Mouse (Mus musculus) WW6 (cell line): Measurements from ENCODE around the gene Chpf.

ENCODE experiments used
- DNase-seq: peaks from one replicate; pipeline ENCODE4 v3.0.0-alpha.2; 2013; ENCODE audit warnings: low read depth, low spot score

Gene Chpf

DNA sequence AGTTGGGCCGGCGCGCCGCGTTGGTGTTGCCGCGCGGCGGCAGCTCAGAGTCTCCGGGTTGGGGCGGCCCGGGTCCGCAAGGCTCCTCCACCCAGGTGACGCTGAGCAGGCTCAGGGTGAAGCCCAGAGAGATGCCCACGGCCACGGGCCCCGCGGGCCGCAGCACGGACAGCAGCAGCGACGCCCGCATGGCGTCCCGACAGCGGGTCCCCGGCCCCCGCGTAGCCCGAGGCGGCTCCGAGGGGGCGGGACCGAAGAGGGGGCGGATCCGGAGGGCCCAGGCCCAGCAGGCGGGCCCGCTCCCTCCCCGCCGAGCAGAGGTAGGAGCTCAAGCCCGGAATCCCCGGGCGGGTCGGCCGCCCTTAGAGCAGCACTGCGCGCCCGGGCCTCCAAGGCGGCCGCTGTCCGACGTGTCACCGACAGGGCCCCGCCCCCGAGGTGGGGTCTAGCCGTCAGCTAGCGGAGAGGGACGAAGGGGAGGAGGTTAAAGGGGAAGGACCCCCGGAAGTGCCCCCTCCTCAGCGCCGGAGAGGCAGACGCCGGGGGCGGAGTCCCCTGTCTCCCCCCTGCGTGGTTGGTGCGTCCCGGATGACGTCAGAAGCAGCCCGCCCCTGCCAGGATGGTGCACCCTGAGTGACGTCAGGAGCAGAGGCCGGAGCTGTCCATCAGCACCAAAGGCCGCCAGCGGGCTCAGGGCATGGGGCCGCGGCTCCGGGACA lies at the start of gene Chpf, which contains the start of gene Tmem198:
Gene Chpf (minus strand): TSS at position 392 of the 719 bp plus-strand sequence.
Gene Tmem198 (plus strand): TSS at position 617 of the 719 bp plus-strand sequence.
- DNase-seq, result peak; percentile 91

DNA sequence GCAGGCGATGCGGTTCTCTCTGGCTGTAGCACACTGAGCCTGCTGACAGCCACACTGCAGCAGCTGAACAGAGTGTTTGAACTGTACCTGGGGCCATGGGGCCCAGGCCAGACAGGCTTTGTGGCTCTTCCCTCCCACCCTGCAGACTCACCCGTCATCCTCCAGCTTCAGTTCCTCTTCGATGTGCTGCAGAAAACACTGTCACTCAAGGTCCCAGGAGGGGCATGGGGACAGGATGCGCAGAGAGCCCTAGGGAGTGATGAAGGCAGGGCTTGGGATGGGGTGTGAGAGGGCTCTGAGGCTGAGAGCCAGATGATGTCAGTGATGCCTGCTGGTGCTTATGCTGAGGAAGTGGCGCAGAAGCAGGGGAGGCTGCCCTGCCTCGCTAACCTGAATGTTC lies 45.6 kb upstream of the Chpf start:
- no peak for DNase-seq

DNA sequence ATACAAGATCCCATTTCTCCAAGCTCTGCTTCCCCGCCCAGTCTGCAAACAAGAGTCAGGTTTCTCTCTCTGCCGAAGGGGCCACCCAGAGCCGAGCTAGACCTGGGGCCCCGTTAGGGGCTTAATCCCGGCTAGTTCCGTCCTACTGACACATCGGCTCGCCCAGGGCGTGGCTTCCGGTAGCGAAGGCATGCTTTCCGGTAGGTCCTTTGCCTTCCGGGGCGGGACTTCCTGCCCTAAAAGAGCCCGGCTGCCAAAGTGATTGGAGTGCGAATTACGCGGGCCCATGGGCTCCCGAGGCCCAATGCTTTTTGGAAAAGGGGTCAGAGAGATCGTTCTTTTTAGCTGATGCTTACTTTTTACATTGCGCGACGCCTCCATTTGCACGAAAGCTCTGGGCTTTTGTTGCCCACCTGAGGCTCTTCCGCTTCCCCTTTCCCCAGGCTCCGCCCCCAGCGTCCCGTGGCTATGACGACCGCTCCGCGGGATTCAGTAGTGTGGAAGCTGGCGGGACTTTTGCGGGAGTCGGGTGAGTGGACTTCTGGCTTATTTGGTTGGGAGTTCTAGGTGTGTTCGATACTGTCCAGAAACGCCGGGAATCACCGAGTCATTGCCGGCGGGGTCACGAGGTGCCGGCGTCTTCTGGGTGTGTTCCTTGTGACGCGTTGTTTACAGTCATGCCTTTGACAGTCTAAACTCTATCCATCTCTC lies 42.4 kb upstream of the Chpf start, which contains the start of gene Stk11ip:
Gene Stk11ip (plus strand): TSS at position 209 of the 711 bp plus-strand sequence.
- DNase-seq, result peak; percentile 74

DNA sequence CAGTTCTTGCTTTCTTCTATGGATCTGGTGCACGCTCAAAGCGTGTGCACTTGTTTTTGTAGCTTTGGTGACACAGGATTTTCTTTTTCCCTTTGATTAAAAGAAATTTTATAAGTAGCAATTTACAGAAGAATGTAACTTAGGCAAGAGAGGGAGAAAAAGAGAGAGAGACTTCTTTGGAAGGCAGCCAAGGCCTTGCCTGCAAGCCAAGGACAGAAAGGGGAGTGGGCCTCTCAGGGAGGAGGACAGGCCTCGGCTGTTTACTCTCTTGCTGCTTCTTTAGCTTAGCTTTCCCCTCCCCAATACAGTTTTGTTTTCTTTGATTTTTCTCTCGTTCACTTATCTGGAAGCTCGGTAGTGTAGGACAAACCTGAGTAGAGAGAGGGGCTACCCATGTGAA lies 40.5 kb upstream of the Chpf start:
- DNase-seq, result no peak

DNA sequence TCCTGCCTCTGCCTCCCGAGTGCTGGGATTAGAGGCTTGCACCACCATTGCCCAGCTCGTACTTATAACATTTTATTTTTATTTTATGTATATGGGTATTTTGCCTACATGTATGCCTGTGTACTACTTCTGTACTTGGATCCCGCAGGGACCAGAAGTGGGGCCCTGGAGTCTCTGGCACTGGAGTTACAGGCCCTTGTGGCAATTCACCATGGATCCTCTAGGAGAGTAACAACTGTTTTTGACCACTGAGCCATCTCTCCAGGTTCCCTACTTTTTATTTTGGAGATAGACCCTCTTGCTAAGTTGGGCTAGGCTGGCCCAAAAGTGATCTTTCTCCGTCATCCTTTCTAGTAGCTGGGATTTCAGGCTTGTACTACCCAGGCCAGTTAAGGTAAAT lies 39.3 kb upstream of the Chpf start:
- no peak for DNase-seq

DNA sequence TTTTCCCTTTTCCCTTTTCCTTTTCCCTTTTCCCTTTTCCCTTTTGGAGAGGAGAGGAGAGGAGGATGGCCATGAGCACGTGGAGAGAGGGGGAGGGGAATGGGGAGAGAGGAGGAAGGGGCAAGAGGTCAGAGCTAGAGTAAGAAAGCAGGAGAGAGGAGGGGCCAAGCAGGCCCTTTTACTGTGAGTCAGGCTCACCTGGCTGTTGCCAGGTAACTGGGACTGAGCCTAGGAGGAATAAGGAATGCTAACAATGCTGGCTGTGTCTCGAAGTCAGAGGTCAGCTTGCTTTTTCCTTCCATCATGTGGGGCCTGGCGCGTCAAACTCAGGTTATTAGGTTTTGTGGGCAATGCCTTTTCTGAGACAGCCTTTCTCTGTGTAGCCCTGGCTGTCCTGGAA lies 38.9 kb upstream of the Chpf start:
- DNase-seq, result no peak

DNA sequence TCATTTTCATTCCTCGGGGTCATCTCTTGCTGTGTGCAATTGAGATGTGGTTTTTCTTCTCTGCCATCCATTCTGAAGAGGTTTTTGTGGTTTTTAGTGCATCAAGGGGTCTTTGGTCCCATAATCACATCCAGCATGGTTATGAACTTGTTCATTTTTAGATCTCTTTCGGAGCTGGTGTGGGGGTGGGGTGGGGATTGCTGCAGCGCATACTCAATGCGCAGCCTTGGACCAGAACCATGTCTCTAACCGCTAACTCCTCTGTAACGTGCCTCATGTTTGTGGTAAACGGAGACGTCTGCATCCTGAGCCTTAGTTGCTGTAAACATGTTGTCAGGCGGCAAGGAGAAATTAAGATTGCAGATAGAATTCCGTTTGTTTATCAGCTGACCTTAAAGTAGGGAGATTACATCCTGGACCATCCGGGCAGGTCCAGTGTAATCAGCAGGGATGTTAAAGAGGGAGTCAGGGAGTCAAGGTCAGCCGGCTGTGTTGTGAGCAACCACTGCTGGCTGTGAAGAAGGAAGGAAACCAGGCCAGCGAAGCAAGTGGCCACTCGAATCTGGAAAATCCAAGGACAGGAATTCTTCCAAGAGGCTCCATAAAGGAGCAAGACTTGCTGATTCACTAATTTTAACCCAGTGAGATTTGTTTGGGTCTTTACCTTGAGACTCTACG lies 37.7 kb upstream of the Chpf start:
- no peak for DNase-seq

DNA sequence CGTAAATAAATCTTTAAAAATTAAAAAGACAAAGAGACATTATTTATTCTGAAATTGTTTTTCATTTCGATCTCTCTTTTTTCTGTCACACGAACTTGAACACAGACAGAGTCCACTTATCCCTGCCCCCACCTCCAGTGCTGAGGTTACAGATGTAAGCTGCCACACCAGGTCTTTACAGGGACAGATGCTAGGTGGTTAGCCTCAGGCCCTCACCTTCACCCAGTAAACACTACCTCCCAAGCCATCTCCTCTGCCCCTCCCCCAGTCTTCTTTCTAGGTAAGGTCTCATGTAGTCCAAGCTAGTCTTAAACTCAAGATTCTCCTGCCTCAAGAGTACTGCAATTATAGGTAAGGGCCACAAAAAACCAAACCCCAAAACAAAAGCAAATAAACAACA lies 33.4 kb upstream of the Chpf start:
- no peak for DNase-seq

DNA sequence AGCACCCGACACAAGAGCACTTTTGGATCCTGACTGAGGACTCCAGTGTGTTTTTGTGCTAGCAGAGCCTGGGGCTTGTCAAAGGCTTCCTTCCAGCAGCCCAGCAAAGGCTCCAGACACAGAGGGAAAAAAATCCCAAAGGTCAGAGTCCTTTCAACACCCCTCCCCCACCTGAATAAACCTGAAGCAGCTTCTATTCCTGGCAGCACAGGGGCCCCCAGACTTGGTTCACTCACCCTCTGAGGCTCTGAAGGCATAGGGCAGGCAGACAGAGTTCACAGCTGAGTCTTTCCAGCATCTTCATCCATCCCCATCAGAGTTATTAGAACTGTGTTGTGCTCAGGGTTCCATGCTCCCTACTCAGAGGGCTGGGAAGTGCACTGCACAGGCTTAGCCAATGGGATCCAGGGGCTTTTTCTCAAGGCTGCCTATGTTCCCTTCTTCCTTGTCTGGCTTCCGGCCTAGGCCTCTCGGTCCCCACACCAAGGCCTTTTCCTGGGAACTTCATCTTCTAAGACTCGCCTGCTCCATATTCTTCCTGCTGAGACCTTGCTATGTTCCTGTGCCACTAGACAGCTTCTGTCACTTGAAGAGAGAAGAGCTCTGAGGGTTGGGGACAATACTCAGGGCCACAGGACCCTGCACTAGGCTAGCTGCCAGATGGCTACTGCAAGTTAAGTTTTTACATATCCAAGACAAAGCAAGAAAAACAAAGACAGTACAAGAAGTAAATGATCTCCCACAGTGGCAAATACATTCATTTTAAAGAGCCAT lies 32.5 kb upstream of the Chpf start:
- DNase-seq, result no peak

DNA sequence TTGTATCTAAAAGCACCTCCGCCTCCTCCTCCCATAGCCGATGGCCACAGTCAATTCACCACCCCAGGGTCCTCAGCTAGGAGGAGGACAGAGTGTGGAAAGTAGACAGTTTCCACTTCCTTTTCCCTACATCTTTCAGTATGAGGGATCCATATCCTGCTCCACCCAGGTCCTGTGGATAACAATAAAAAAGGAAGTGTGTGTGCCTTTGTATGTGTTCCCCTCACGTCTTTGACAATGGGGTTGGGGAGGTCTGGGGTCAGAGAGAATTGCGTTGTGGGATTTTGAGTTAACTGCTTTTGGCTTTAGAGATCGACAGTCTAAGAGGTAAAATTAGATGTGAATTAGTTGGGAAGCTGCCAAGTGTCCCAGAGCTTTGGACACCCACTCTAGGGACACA lies 31.0 kb upstream of the Chpf start:
- DNase-seq, result no peak

DNA sequence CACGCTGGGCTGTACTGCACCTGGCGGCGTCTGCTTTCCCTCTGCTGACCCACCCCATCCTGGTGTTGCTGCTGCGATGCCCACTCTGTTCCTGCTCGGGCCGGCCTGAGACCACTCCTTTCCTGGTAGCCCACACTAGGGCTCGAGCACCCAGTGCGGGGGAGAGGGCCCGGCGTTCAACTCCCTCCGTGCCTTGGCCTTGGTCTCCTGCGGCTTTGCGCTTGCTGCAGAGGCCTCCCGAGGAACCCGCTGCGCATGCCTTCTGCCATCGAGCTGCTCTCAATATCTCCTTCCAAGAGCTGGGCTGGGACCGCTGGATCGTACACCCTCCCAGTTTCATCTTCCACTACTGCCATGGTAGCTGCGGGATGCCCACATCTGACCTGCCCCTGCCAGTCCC lies 30.5 kb upstream of the Chpf start:
- DNase-seq, result no peak

DNA sequence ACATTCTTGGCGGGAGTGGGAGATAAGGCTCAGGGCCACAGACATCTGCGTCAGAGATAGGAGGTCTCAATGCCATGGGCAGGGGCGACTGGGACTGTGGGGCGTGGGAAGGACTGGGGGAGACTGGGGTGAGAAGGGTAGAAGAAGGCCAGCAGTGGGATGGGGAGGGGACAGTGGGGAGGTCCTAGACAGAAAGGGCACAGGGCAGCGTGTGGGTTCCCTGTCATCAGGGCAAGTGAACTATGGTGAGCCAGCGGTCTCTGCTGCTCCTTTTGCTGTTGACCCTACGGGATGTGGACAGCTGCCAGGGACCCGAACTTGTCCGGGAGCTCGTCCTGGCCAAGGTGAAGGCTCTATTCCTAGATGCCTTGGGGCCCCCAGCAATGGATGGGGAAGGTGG lies 27.9 kb upstream of the Chpf start, which contains the start of gene Inha:
Gene Inha (plus strand): TSS at position 72 of the 400 bp plus-strand sequence.
- no peak for DNase-seq

DNA sequence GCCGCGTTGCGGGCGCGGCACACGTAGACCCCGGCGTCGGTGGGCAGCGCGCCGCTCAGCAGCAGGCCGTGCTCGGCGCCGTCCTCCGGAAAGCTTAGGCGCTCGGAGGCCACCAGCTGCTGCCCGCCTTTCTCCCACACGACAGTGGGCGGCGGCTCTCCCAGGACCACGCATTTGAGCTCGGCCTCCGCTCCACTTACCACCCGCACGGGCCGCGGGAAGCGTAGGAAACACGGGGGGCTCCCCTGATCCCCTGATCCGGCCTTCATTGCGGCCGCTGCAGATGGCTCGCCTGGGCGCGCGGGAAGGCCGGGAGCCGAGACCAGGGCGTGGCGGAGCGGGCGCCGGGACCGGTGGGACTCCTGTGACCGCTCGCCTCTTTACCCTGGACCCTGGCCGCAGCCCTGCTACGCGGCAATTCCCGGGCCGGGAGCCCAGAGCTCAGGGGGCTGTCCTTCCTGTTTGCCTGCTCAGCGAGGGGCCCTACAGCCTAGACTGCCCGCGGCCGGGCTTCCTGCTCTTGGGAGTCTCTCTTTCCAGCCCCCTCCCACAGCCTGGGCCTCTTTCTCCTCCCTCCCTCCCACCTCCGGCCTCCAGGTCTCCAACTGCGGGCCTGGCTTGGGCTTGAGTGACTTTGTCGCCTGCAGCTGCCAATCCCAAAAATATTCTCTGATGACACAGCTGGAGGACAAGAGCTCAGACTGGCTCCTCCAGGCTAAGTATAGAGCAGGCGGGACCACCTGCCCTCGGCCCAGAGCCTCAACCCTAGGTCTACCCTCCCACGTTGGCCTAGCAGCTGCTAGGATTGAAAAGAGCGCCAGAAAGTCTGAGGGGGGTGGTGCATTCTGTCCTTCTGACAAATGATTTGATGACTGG lies 27.1 kb upstream of the Chpf start, which contains the start of gene Obsl1:
Gene Obsl1 (minus strand): TSS at position 497 of the 876 bp plus-strand sequence.
- DNase-seq, result no peak

DNA sequence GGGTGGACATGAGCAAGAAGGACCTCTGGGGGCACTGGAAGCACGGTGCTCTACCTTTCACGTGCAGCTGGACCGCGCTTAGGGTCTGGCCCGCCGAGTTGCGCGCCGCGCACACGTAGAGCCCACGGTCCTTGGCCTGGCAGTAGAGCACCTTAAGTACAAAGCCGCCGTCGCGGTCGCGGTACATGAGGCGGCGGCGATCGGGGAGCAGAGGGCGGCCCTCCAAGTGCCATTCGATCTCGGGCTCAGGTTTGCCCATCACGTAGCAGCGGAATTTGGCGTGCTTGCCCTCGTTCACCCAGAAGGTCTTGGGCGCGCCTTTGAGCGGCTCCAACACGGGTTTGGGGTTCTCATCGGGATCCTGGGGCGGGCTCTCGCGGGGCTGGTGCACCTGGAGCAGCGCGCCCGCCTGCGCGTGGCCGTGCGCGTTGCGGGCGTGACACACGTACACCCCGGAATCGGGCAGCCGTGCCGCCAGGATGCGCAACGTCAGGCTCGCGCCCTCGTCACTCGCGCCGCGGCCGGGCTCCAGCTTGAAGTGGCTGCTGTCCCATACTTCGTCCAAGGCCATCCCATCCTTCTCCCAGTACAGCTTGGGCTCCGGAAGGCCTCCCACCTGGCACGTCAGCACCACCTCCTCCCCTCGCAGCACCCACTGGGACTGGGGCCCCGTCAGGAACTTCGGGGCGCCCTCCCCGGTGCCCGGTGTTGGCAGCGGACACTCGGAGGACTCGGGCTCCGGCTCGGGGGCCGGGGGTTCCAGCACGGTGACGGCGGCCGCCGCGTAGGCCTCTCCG lies 26.2 kb upstream of the Chpf start:
- DNase-seq, result no peak

DNA sequence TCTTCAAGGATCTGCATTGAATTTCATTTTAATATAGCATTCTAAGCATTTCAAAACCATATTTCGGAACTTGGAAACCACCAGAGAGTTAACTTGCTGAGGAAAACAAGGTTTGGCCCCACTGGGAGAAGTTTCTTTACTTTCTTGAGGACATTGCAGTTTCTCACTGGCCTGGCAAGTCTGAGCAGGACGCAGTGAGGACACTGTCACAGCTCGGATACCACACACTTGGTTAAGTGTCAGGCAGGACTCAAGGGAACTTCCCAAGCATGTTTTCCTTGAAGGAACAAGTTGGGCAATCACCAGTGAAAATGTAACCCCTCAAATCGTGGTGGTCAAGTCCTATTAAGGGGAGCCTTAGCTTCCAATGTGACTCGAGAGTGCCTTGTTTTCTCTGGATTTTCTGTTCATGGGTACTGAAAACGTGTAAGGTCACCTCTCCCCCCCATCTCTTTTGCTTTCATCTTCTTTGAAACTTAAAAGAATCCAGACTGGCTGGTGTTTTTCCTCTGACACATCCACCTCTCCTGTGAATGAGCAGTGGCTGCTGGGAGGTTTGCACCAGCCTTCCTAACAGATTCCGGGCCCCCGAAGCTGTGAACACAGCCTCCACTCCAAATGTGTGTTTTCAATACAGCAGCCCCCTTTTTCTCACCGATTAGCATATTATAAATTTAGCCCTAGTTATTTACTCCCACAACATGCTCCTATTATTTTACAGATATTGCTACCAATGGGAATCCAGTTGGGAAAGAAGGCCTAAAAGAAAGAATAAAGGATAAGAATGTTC lies 25.3 kb upstream of the Chpf start:
- DNase-seq, result no peak

DNA sequence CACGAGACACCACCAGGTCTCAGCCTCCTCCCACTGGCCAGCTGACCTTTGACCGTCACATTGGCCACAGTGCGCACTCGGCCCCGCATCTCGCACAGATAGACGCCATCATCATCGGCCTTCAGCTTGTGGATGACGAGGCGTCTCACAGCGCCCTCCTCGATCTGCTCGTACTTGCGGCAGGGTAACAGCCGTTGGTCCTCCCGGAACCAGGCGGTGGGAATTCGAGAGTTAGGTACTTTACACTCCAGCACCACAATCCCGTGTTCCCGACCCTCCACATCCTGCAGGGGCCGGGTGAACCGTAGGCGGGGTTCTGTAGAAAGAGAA lies 24.5 kb upstream of the Chpf start:
- DNase-seq, result no peak

DNA sequence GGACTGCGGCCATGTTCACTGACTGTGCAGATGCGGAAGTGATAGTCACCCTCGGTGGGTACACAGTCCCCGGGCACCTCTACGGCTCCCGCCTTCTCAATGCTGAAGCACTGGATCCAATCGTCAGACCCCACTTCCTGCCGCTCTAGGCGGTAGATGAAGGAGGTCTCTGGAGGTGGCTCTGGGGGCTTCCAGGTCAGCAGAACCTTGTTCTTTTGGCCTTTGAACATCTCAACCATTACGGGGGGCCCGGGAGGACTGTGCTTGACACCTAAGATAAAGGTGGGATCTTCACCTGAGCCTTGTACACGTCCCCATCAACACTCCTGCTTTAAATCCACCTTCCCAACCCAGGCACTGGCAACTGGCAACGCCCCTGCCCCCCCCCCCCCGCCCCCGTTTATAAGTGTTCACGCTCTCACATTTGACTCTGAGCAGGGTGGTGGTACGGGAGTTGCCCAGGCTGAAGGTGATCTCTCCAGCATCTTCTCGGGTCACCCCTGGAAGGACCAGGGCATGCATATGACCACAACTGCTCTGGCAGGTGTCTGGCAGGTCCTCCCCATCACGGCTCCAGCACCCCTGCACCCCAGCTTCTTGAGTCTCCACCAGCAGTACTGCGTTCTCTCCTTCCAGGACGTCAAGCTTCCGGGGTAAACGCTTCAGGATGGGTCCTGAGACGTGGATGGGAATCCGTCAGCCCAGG lies 24.0 kb upstream of the Chpf start:
- no peak for DNase-seq

DNA sequence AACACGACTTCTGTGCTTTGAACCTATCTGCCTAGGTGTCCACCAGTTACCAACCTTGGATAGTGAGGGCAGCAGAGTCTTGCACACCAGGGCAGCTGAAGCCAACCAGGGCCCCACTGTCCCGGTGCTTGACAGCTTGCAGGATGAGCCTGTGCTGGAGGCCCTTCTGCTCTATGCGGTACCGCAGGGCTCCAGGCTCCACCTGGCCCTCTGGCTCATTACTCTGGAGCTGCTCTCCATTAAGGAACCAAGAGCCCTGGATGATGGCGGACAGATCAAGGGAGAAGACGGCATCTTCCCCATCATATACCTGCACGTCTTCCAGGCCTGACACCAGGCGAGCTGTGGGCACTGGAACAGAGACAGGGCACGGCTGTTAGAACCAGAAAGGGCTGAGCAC lies 22.8 kb upstream of the Chpf start:
- no peak for DNase-seq

DNA sequence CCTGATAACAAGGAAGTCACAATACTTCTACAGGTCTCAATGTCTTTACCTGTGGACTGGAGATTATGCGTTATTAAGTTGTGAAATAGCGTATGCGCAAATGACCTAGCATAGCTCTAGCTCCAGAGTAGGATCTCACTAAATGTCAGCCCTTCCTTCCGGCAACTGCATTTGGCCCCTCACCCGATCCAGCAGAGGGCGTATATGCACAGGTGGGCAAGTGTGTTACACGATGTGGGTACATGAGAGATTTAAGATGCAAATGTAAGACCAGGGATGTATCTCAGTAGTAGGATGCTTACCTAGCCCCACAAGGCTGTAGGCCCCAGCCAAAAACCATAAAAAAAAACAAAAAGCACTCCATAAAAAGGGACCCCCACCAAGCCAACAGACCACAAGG lies 20.3 kb upstream of the Chpf start:
- no peak for DNase-seq
